Mouse (Mus musculus): ENCODE results near the gene Fam110a.

DNA sequence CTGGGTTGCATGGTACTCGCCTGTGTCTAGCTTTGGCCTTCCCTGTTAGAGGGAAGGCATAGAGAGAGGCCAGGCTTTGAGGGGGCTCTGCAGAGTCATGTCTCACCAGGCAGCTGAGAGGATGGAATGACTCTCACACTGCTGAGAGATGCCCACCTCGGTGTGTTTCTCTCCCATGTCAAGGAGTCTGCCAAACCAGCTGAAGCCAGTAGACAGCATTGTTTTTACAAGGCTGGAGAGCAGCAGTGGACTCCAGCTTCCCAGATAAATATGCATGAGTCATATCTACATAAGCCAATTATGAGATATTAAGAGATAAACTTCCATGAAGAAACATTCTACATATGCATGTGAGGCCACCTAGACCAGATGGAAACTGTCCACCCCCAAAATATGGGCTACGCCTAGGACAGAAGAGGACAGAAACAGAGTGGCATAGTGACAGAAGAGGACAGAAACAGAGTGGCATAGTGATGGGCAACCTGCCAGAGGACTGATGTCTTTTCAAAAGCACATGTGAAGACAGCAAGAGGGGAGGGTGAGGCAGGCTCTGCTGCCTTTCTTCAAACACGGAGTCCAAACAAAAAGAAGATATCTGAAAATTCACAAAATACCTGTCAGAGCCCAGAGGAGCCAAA lies 23.4 kb downstream of the Fam110a start:
- TF ChIP-seq POLR2A (IDR thresholded peaks at IDR 0.05; ENCODE audit: low read depth, low read length), result no peak
- no peak for TF ChIP-seq CTCF (IDR thresholded peaks at IDR 0.05; ENCODE audit: borderline replicate concordance, insufficient read depth, low read length)

Data from embryonic fibroblast, embryonic 13.5 days (primary cell).